Mouse (Mus musculus): ENCODE data around the gene Alkbh8.
"Not testable (repeated sequence)": the region's sequence is repeated elsewhere in the genome, so short reads cannot be mapped to it uniquely, and the experiment has no call there.

DNA sequence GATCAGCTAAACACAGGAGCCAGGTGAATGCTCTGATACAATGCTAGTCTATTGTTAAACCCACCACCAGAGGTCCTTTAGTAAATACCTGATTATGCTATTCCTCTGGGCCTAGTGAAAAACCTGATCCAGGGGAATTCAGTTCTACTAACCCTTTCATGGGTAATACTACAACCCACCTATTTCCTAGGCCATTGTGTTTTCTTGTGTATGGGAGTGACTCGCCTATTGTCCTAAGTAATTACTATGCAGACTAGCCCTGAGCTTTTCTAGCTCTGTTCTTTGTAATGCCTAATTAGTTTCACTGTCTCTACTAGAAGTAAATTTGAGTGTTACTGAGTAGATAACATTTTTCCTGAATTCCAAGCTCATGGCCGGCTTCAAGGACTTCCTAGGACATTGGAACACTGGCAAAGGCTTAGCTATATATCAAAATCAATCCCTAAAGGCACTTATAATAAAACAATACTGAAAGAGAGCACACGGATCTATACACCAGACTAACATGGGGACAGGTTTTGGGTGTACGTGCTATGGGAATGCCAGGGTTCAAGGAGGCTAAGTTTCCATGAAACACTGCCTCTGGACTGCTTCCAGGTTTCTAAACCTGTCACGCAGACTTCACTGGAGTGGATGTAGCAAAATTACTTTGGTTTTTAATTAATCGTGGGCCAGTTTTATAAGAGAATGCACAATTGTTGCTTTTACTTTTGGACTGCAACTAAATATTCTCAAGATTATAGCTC is 104.8 kb downstream of the Alkbh8 start:
- TF ChIP-seq FLI1 (IDR thresholded peaks at IDR 0.05; ENCODE audit: low read length); GATA1 (IDR thresholded peaks at IDR 0.05; ENCODE audit: borderline replicate concordance, low read length): not testable (repeated sequence)
